23 mouse cellular contexts compared by ENCODE assay signal in genomic region chrX:7197833-7198232, GRCm38 (mm10).
A peak's percentile ranks its signal among the peaks of the same experiment; 100 is the strongest.
DNase-seq lines count a peak whose midpoint lies in the region; ATAC-seq and TF ChIP-seq lines count a peak whose summit lies in the region.
"Had no signal": no experiment of that assay in that cellular context is flagged by ENCODE, and none has a peak within 500 bp of the region (broad histone marks: within the 10 kb centered on the region; RNA-seq: fewer than 3 reads in every experiment).

No protein-coding gene starts in this region.

- H3K9ac ChIP-seq in intestine, embryonic 16.5 days (ENCODE audit: low read depth, low read length): no peak overlapping the region
- H3K9ac ChIP-seq: embryonic facial prominence, embryonic 15.5 days; heart, embryonic 13.5 days; hindbrain, embryonic 12.5 days had no signal

- peak; percentile 31; the same call in 1 of the 2 replicates for ATAC-seq in intestine, embryonic 16.5 days
- ATAC-seq: CD4-positive, CD25-positive, alpha-beta regulatory T cell, adult 4 months; forebrain, embryonic 14.5 days had no signal

- 29% methylated on average over 1 of the region's 1 CpGs for WGBS in kidney, adult 2 months
- 39% methylated on average over 1 of the region's 1 CpGs for WGBS in intestine, embryonic 16.5 days
- 61% methylated on average over 1 of the region's 1 CpGs for WGBS in midbrain, embryonic 10.5 days

- no peak overlapping the region for H3K27ac ChIP-seq in kidney, adult 2 months (ENCODE audit: insufficient read depth, low read depth, low read length)
- H3K27ac ChIP-seq in intestine, embryonic 16.5 days (ENCODE audit: low read length): no peak overlapping the region
- no peak overlapping the region for H3K27ac ChIP-seq in midbrain, embryonic 10.5 days (replicated peaks)
- H3K27ac ChIP-seq: embryonic facial prominence, embryonic 15.5 days; forebrain, embryonic 10.5 days; gastrocnemius, adult 2 months; heart, embryonic 13.5 days; hindbrain, embryonic 12.5 days had no signal

- H3K36me3 ChIP-seq in kidney, adult 2 months (ENCODE audit: control insufficient read depth, insufficient read depth, low read length): no peaks in the 10 kb centered on the region
- H3K36me3 ChIP-seq in intestine, embryonic 16.5 days (ENCODE audit: control insufficient read depth, insufficient read depth, low read length): no peaks in the 10 kb centered on the region
- no peaks in the 10 kb centered on the region for H3K36me3 ChIP-seq in midbrain, embryonic 10.5 days
- H3K36me3 ChIP-seq: embryonic facial prominence, embryonic 15.5 days; forebrain, embryonic 10.5 days; heart, embryonic 13.5 days; hindbrain, embryonic 12.5 days had no signal

- no peaks in the 10 kb centered on the region; the same call in 1 of the 2 replicates for H3K4me1 ChIP-seq in kidney, adult 2 months (ENCODE audit: control insufficient read depth, insufficient read depth, low read length)
- no peaks in the 10 kb centered on the region for H3K4me1 ChIP-seq in intestine, embryonic 16.5 days (ENCODE audit: control insufficient read depth, insufficient read depth, low read length)
- H3K4me1 ChIP-seq in midbrain, embryonic 10.5 days: 0 out of 2 replicates have a peak, but pooled peaks cover 4% of the 10 kb centered on the region
- H3K4me1 ChIP-seq: embryonic facial prominence, embryonic 15.5 days; hindbrain, embryonic 12.5 days had no signal

- no peaks in the 10 kb centered on the region for H3K9me3 ChIP-seq in intestine, embryonic 16.5 days (ENCODE audit: control insufficient read depth, low read length)
- no peaks in the 10 kb centered on the region for H3K9me3 ChIP-seq in midbrain, embryonic 10.5 days (replicated peaks)
- H3K9me3 ChIP-seq: embryonic facial prominence, embryonic 15.5 days; forebrain, embryonic 10.5 days; heart, embryonic 13.5 days; hindbrain, embryonic 12.5 days had no signal

- DNase-seq in kidney, adult 2 months: peak; percentile 11
- no peak for DNase-seq in kidney, adult 8-10 months
- peak; percentile 2 for DNase-seq in ES-CJ7 (ENCODE audit: low read depth, low spot score)
- peak; percentile 14 for DNase-seq in lung, postnatal 36 days
- no peak for DNase-seq in midbrain, embryonic 10.5 days (ENCODE audit: low spot score)
- no peak for DNase-seq in adrenal gland, postnatal 4 days (ENCODE audit: low spot score in 2 of 2)
- DNase-seq: adrenal gland, adult 2 months; adrenal gland, postnatal 25 days; B cell, adult 2 months; cerebellum, adult 2 months; cerebellum, postnatal 14 days; embryo, embryonic 11 days; gastrocnemius, adult 2 months; gastrocnemius, postnatal 25 days; heart, postnatal 4 days had no signal

- no peaks in the 10 kb centered on the region for H3K27me3 ChIP-seq in kidney, adult 2 months (replicated peaks; ENCODE audit: control insufficient read depth, insufficient read depth, low read length)
- no peaks in the 10 kb centered on the region for H3K27me3 ChIP-seq in intestine, embryonic 16.5 days (replicated peaks; ENCODE audit: control insufficient read depth, insufficient read depth, low read length)
- H3K27me3 ChIP-seq in midbrain, embryonic 10.5 days (ENCODE audit: low read depth, poor library complexity, severe bottlenecking): no peaks in the 10 kb centered on the region
- H3K27me3 ChIP-seq: embryonic facial prominence, embryonic 15.5 days; heart, embryonic 13.5 days; hindbrain, embryonic 12.5 days had no signal

- no peak overlapping the region for H3K4me2 ChIP-seq in intestine, embryonic 16.5 days (ENCODE audit: low read depth, low read length)
- H3K4me2 ChIP-seq: embryonic facial prominence, embryonic 15.5 days; heart, embryonic 13.5 days; hindbrain, embryonic 12.5 days had no signal

- no peak for TF ChIP-seq CTCF in kidney, adult 2 months (conservative IDR thresholded peaks at IDR 0.05; ENCODE audit: insufficient read depth, insufficient read length, low read depth, low read length)

- no peak for TF ChIP-seq POLR2A in kidney, adult 2 months (IDR thresholded peaks at IDR 0.05; ENCODE audit: low read depth, low read length)

- no peak overlapping the region for H3K4me3 ChIP-seq in kidney, adult 2 months (ENCODE audit: insufficient read depth, low read depth, low read length)
- no peak overlapping the region for H3K4me3 ChIP-seq in intestine, embryonic 16.5 days (ENCODE audit: low read length)
- no peak overlapping the region for H3K4me3 ChIP-seq in midbrain, embryonic 10.5 days
- H3K4me3 ChIP-seq: embryonic facial prominence, embryonic 15.5 days; erythroblast, embryonic 14.5 days; forebrain, embryonic 10.5 days; gastrocnemius, adult 2 months; heart, embryonic 13.5 days; hindbrain, embryonic 12.5 days had no signal

Comparison
In these comparisons a context has a peak if more than half of its experiments do, and no peak if none do; other contexts are left out.
1. DNase-seq: peak in kidney, adult 2 months (single experiment), ES-CJ7 (single experiment) and lung, postnatal 36 days (single experiment); none in kidney, adult 8-10 months (0 of 2), midbrain, embryonic 10.5 days (single experiment) and adrenal gland, postnatal 4 days (0 of 2).